Mouse (Mus musculus) bone marrow macrophage, adult 2 months (primary cell): ENCODE measurements around the gene Iqch.
"Not testable (repeated sequence)": the region's sequence is repeated elsewhere in the genome, so short reads cannot be mapped to it uniquely, and the experiment has no call there.

Experiments
- CTCF ChIP-seq: IDR thresholded peaks from 2 replicates; pipeline ENCODE4 v1.5.1; 2012; ENCODE audit warnings: low read depth, mild to moderate bottlenecking, low read length, moderate library complexity
- POLR2A ChIP-seq: IDR thresholded peaks from 2 replicates; pipeline ENCODE4 v1.6.1; 2012; ENCODE audit warnings: mild to moderate bottlenecking, low read depth, low read length, borderline replicate concordance

- TF ChIP-seq POLR2A, CTCF: not testable (repeated sequence)
Observed at GRCm38 (mm10) chr9:63550701-63551100, 51.6 kb downstream of the Iqch start.
